Mouse (Mus musculus) G1E (cell line): Measurements from ENCODE around the gene Otop2.

Source experiments
- CTCF ChIP-seq: IDR thresholded peaks from 2 replicates; pipeline ENCODE4 v1.5.1; 2012; ENCODE audit warnings: low read depth, low read length, inconsistent platforms, mixed read lengths
- GATA1 ChIP-seq: IDR thresholded peaks from 2 replicates; pipeline ENCODE4 v1.6.1; 2012; ENCODE audit warnings: borderline replicate concordance, low read length, inconsistent platforms, mixed read lengths
- POLR2AphosphoS5 ChIP-seq: IDR thresholded peaks from 2 replicates; pipeline ENCODE4 v1.6.1; 2012; ENCODE audit warnings: low read depth, low read length, inconsistent platforms; ENCODE audit not compliant: insufficient replicate concordance
- TAL1 ChIP-seq: conservative IDR thresholded peaks from 2 replicates; pipeline ENCODE4 v1.6.1; 2012; ENCODE audit warnings: low read depth, low read length, inconsistent platforms, mixed read lengths

- TF ChIP-seq CTCF (no peak), TAL1 (no peak), POLR2AphosphoS5 (no peak), GATA1 (no peak)
Observed at GRCm38 (mm10) chr11:115290919-115291318, 16.0 kb upstream of the Otop2 start.
